Mouse (Mus musculus) fat pad, adult 2 months (tissue): ENCODE data around the gene Gm45783.
"Not testable (repeated sequence)": the region's sequence is repeated elsewhere in the genome, so short reads cannot be mapped to it uniquely, and the experiment has no call there.

Experiments
- DNase-seq: peaks from one replicate; pipeline ENCODE4 v3.0.0-alpha.2; 2011; ENCODE audit warnings: low read depth, low spot score; ENCODE audit errors: extremely low read depth

Gm45783 gene

DNA sequence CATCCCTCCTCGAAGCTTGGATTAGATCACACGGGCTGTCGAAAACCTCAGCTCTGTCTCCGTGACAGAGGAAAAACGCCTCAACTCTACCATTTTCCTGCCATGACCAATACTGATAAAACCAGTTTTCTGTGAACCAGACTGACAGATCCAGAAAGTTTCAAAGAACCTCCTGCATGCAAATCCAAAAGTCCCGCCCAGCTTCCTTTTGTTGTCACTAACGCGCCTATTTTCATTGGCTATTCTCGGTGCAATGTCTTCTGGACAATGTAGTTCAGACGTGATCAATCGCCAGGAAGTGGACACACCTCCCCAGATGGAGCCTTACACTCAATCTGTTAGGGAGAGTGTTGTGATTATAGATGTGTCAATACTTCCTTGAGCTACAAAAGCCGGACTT lies at the start of gene Gm45783:
TSS of gene Gm45783 (minus strand) at position 143 of the 400 bp plus-strand sequence.
- not testable (repeated sequence) for DNase-seq

GRCm38 (mm10) chr7:7399603-7400002 lies 25.2 kb upstream of the Gm45783 start, which contains the start of gene Vmn2r31:
Gene Vmn2r31, minus strand, starts transcription at chr7:7399703.
- not testable (repeated sequence) for DNase-seq

GRCm38 (mm10) chr7:7337509-7337908 lies 36.9 kb downstream of the Gm45783 start, which contains the start of gene Vmn2r30:
Gene Vmn2r30, minus strand, starts transcription at chr7:7337609.
- not testable (repeated sequence) for DNase-seq

DNA sequence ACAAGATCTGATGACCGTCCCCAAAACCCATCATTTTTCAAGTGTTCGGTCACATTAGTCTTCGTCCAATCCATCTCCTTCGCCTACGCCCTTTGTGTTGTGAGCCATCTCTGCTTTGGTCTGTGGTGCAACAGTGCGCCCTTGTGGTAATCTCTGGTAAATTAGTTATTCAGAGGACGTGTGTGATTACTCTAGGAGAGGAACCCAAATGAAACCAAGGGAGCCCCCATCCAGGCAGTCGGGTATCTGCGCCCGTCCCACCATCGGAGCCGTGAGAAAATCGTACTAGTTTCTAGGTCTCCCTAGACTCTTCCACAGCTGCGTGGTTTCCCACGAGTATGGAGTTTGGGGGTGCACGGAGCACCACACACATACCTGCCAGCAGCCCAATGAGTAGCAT lies 78.8 kb downstream of the Gm45783 start:
- no peak for DNase-seq
